Mouse (Mus musculus) ES-E14 (cell line): Measurements from ENCODE around the gene Gm10142.

ENCODE experiments used
- CHD2 ChIP-seq: IDR thresholded peaks from 2 replicates; pipeline ENCODE4 v1.6.1; 2014; ENCODE audit warnings: mild to moderate bottlenecking, low read depth, low read length, inconsistent platforms
- HCFC1 ChIP-seq: IDR thresholded peaks from 2 replicates; pipeline ENCODE4 v1.6.1; 2012; ENCODE audit warnings: low read length, inconsistent platforms, borderline replicate concordance; ENCODE audit not compliant: insufficient read depth
- MAFK ChIP-seq: IDR thresholded peaks from 2 replicates; pipeline ENCODE4 v1.6.1; 2014; ENCODE audit warnings: mild to moderate bottlenecking, low read depth, low read length, inconsistent platforms; ENCODE audit not compliant: insufficient read depth
- ZC3H11A ChIP-seq: IDR thresholded peaks from 2 replicates; pipeline ENCODE4 v1.6.1; 2012; ENCODE audit warnings: low read depth, mild to moderate bottlenecking, inconsistent platforms, low read length, borderline replicate concordance
- ZNF384 ChIP-seq: IDR thresholded peaks from 2 replicates; pipeline ENCODE4 v1.6.1; 2012; ENCODE audit warnings: low read depth, low read length, inconsistent platforms

- TF ChIP-seq CHD2 (no peak), ZNF384 (no peak), MAFK (no peak), HCFC1 (no peak), ZC3H11A (0 out of 2 replicates have a peak, but pooled peaks have one; percentile 0)
These were observed 9.2 kb downstream of the Gm10142 start for GRCm38 (mm10) chr10:77724855-77725254.
